Mouse (Mus musculus) liver, adult 2 months (tissue): ENCODE data around the gene AI837181.

Source experiments
- CTCF ChIP-seq: fragments of 200-500 bp; IDR thresholded peaks from 2 replicates; pipeline ENCODE4 v1.5.1; 2011; ENCODE audit warnings: low read depth, low read length, control low read depth
- POLR2A ChIP-seq: fragments of 200-500 bp; IDR thresholded peaks from 2 replicates; pipeline ENCODE4 v1.6.1; 2011; ENCODE audit warnings: low read length, control low read depth; ENCODE audit not compliant: insufficient read depth; ENCODE audit errors: extremely low read depth

GRCm38 (mm10) chr19:5461411-5461810 is 36.5 kb downstream of the AI837181 start:
- TF ChIP-seq CTCF, result no peak
- no peak for TF ChIP-seq POLR2A
